Mouse (Mus musculus) midbrain, embryonic 16.5 days (tissue): Measurements from ENCODE around the gene Lgmn. TPM values are rescaled to one million over a fixed set of nuclear protein-coding genes. Genes with fewer than 3 reads are reported as not detected.
A peak's percentile ranks its signal among the peaks of the same experiment; 100 is the strongest.

ENCODE experiments used
- ATAC-seq: fragments of 200-750 bp; cut with Nextera tagmentation; 2 replicates; pipeline ENCODE4 v1.8.0; 2017; ENCODE audit warnings: moderate TSS enrichment
- H3K27ac ChIP-seq: fragments of 300-500 bp; sonication (generic); 2 replicates; pipeline ENCODE4 v1.5.1; 2014; ENCODE audit warnings: mild to moderate bottlenecking, low read length, mixed read lengths
- H3K27me3 ChIP-seq: fragments of 300-500 bp; sonication (generic); 2 replicates; pipeline ENCODE4 v1.6.1; 2014; ENCODE audit warnings: low read depth, low read length, mixed read lengths; ENCODE audit not compliant: control insufficient read depth, insufficient read depth
- H3K36me3 ChIP-seq: fragments of 300-500 bp; sonication (generic); 2 replicates; pipeline ENCODE4 v1.6.1; 2014; ENCODE audit warnings: mild to moderate bottlenecking, low read length, moderate library complexity, mixed read lengths; ENCODE audit not compliant: control insufficient read depth, insufficient read depth
- H3K4me1 ChIP-seq: fragments of 300-500 bp; sonication (generic); 2 replicates; pipeline ENCODE4 v1.6.1; 2014; ENCODE audit warnings: mild to moderate bottlenecking, low read length, mixed read lengths; ENCODE audit not compliant: control insufficient read depth, insufficient read depth
- H3K4me2 ChIP-seq: fragments of 300-500 bp; sonication (generic); 2 replicates; pipeline ENCODE4 v1.6.1; 2014; ENCODE audit warnings: mild to moderate bottlenecking, low read length, mixed read lengths
- H3K4me3 ChIP-seq: fragments of 300-500 bp; sonication (generic); 2 replicates; pipeline ENCODE4 v1.5.1; 2014; ENCODE audit warnings: low read depth, mild to moderate bottlenecking, low read length, moderate library complexity, mixed read lengths
- H3K9ac ChIP-seq: fragments of 300-500 bp; sonication (generic); 2 replicates; pipeline ENCODE4 v1.6.1; 2014; ENCODE audit warnings: low read depth, low read length, mixed read lengths
- H3K9me3 ChIP-seq: fragments of 300-500 bp; sonication (generic); replicated peaks from 2 replicates; pipeline ENCODE4 v1.6.1; 2014; ENCODE audit warnings: mild to moderate bottlenecking, low read length, mixed read lengths; ENCODE audit not compliant: control insufficient read depth, poor library complexity, severe bottlenecking
- WGBS: fragments of 180-500 bp; shearing (Covaris S2); extraction: QIAGEN DNeasy Blood & Tissue Kit; methylation state at CpG from one replicate; pipeline ENCODE4 v1.1.7; 2014; 5-methylcytosine and 5-hydroxymethylcytosine counted together
- polyA plus RNA-seq: library from polyadenylated mRNA; unstranded; fragments of >200 nt; fragmentation: Nextera tagmentation; extraction: Ambion mirVana; gene quantifications from 2 replicates; pipeline ENCODE4 v1.2.1, GENCODE M21; 2015

Gene Lgmn
- polyA plus RNA-seq, 1 experiment from 2014 or later, result 108 TPM

DNA sequence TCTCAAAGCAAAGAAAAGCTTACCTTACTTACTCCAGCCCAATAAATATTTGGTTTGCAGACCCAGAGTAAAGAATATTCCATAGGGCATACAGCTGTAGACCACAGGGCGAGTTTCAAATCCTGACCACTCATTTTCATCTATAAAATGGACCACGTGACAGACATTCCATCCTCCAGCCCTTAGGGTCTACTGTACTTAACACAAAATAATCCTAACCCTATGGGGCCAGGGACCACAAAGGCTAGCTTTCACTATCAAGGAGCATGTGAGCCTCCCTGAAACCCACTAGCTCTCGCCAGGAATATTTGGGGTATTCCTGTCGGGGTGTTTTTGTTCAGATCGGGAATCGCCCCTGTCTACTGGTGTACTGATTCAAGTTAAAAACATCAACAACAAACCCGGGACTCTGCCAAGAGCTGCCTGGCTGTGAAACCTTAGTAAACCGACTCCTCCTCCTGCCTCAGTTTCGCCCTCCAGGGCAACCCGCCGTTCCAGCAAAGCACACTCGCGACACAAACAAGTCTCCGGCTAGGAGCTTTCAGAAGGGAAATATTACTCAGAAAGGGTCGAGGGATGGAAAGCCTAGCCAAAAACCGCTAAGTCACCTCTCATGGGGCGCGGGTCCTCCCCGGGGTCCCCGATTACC, 506 bp downstream of the Lgmn start:
- peak overlapping the region; percentile 65 for H3K4me2 ChIP-seq
- peak overlapping the region; percentile 52 for H3K4me3 ChIP-seq
- no peaks in the 10 kb centered on the region for H3K36me3 ChIP-seq
- peaks cover 21% of the 10 kb centered on the region for H3K4me1 ChIP-seq
- ATAC-seq, result peak; percentile 59
- H3K9ac ChIP-seq, result peak overlapping the region; percentile 62
- H3K9me3 ChIP-seq, result no peaks in the 10 kb centered on the region
- no peaks in the 10 kb centered on the region for H3K27me3 ChIP-seq
- peak overlapping the region; percentile 66 for H3K27ac ChIP-seq
- 2% methylated on average over 20 of the region's 20 CpGs for WGBS

GRCm38 (mm10) chr12:102437952-102438351, 1.7 kb downstream of the Lgmn start:
- 84% methylated on average over 5 of the region's 5 CpGs for WGBS
- Histone ChIP-seq H3K4me1 (peaks cover 21% of the 10 kb centered on the region), H3K4me2 (peak overlapping the region; percentile 65; the same call in 1 of the 2 replicates), H3K36me3 (no peaks in the 10 kb centered on the region), H3K27me3 (no peaks in the 10 kb centered on the region), H3K9me3 (no peaks in the 10 kb centered on the region), H3K27ac (no peak overlapping the region), H3K4me3 (no peak overlapping the region), H3K9ac (no peak overlapping the region)
- ATAC-seq, result no peak

GRCm38 (mm10) chr12:102436939-102437526, 2.6 kb downstream of the Lgmn start:
- Histone ChIP-seq H3K9me3 (no peaks in the 10 kb centered on the region), H3K27ac (no peak overlapping the region), H3K9ac (no peak overlapping the region), H3K4me3 (no peak overlapping the region), H3K4me1 (peaks cover 21% of the 10 kb centered on the region), H3K36me3 (no peaks in the 10 kb centered on the region), H3K4me2 (no peak overlapping the region), H3K27me3 (no peaks in the 10 kb centered on the region)
- no peak for ATAC-seq
- WGBS, result 82% methylated on average over 10 of the region's 10 CpGs

DNA sequence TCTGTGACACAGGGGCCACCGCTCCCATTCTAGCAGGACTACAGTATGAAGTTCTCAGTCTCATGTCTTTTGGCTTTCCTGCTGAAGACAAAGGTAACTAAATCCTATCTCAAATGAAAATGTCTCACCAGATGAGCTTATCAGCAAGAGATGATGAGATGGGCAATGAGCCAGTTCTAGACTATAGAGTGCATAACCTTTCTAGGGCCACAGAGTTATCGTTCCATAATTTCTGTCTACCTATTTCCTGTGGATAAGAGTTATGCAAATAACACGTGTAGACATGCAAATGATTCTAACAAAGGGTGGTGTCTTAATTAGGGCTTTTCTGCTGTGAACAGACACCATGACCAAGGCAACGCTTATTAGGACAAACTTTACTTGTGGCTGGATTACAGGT, 5.5 kb downstream of the Lgmn start:
- 89% methylated on average over 4 of the region's 4 CpGs for WGBS
- H3K27me3 ChIP-seq, result no peaks in the 10 kb centered on the region
- peaks cover 17% of the 10 kb centered on the region for H3K4me1 ChIP-seq
- no peak overlapping the region for H3K27ac ChIP-seq
- H3K4me2 ChIP-seq, result no peak overlapping the region
- no peaks in the 10 kb centered on the region for H3K9me3 ChIP-seq
- no peaks in the 10 kb centered on the region for H3K36me3 ChIP-seq
- H3K4me3 ChIP-seq, result no peak overlapping the region
- no peak overlapping the region for H3K9ac ChIP-seq
- no peak for ATAC-seq

- Histone ChIP-seq H3K27me3 (no peaks in the 10 kb centered on the region), H3K4me1 (peaks cover 1% of the 10 kb centered on the region; the same call in 1 of the 2 replicates), H3K27ac (no peak overlapping the region), H3K4me3 (no peak overlapping the region), H3K4me2 (no peak overlapping the region), H3K9me3 (no peaks in the 10 kb centered on the region), H3K36me3 (no peaks in the 10 kb centered on the region), H3K9ac (no peak overlapping the region)
- WGBS, result 90% methylated on average over 12 of the region's 12 CpGs
- no peak for ATAC-seq
Measured at GRCm38 (mm10) chr12:102432238-102432637, 7.4 kb downstream of the Lgmn start.

- Histone ChIP-seq H3K9me3 (no peaks in the 10 kb centered on the region), H3K4me2 (no peak overlapping the region), H3K4me3 (no peak overlapping the region), H3K27me3 (no peaks in the 10 kb centered on the region), H3K4me1 (no peaks in the 10 kb centered on the region), H3K9ac (no peak overlapping the region), H3K36me3 (peaks cover 4% of the 10 kb centered on the region; the same call in 1 of the 2 replicates), H3K27ac (no peak overlapping the region)
- WGBS, result 91% methylated on average over 4 of the region's 4 CpGs
- no peak for ATAC-seq
Measured at GRCm38 (mm10) chr12:102430228-102430627, 9.4 kb downstream of the Lgmn start.

GRCm38 (mm10) chr12:102429656-102430055, 10.0 kb downstream of the Lgmn start:
- ATAC-seq, result no peak
- Histone ChIP-seq H3K4me1 (no peaks in the 10 kb centered on the region), H3K4me2 (no peak overlapping the region), H3K4me3 (no peak overlapping the region), H3K9me3 (no peaks in the 10 kb centered on the region), H3K27ac (no peak overlapping the region), H3K27me3 (no peaks in the 10 kb centered on the region), H3K9ac (no peak overlapping the region), H3K36me3 (peaks cover 4% of the 10 kb centered on the region; the same call in 1 of the 2 replicates)
- WGBS, result 100% methylated on average over 5 of the region's 5 CpGs

DNA sequence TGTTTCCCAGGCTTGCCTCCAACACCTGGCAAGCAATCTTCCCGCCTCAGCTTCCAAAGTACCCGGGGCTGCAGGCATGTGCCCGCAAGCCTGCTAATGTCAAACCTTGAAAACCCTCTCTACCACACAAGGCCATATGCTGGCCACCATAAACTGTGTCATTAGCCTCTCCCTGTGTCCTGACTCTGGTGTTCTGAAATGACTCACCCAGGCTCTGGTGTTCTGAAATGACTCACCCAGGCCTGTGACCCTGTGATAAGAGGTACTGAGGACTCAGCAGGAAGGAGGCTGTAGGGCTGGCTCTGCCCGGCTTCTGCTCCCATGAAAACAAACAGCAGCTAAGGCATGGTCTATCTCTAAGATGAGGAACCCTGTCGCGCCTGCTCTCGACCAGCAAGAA, 13.3 kb downstream of the Lgmn start:
- H3K27me3 ChIP-seq, result no peaks in the 10 kb centered on the region
- ATAC-seq, result no peak
- no peak overlapping the region for H3K27ac ChIP-seq
- no peak overlapping the region for H3K9ac ChIP-seq
- H3K36me3 ChIP-seq, result peaks cover 12% of the 10 kb centered on the region
- 97% methylated on average over 7 of the region's 7 CpGs for WGBS
- H3K9me3 ChIP-seq, result no peaks in the 10 kb centered on the region
- H3K4me1 ChIP-seq, result no peaks in the 10 kb centered on the region
- no peak overlapping the region for H3K4me2 ChIP-seq
- no peak overlapping the region for H3K4me3 ChIP-seq

GRCm38 (mm10) chr12:102425048-102425578, 14.5 kb downstream of the Lgmn start:
- 91% methylated on average over 4 of the region's 4 CpGs for WGBS
- no peak overlapping the region for H3K4me3 ChIP-seq

More at GRCm38 (mm10) chr12:102425048-102425578, 14.5 kb downstream of the Lgmn start:
- ATAC-seq, result no peak
- no peaks in the 10 kb centered on the region for H3K9me3 ChIP-seq
- H3K27me3 ChIP-seq, result no peaks in the 10 kb centered on the region
- no peak overlapping the region for H3K27ac ChIP-seq
- no peak overlapping the region for H3K9ac ChIP-seq
- H3K4me2 ChIP-seq, result no peak overlapping the region
- no peaks in the 10 kb centered on the region for H3K4me1 ChIP-seq
- H3K36me3 ChIP-seq, result peaks cover 12% of the 10 kb centered on the region
